Mouse (Mus musculus): ENCODE data around the gene Cdv3. TPM values are rescaled to one million over a fixed set of nuclear protein-coding genes. Genes with fewer than 3 reads are reported as not detected.
"Not testable (repeated sequence)": the region's sequence is repeated elsewhere in the genome, so short reads cannot be mapped to it uniquely, and the experiment has no call there.

Gene Cdv3
- polyA plus RNA-seq, 1 experiment from 2014 or later, result 144 TPM

GRCm38 (mm10) chr9:103360642-103361041 is 5.0 kb downstream of the Cdv3 start:
- H3K4me2 ChIP-seq, result no peak overlapping the region
- H3K4me3 ChIP-seq (ENCODE audit: low read depth, low read length), result no peak overlapping the region
- WGBS, result 90% methylated on average over 2 of the region's 2 CpGs
- no peak overlapping the region for H3K27ac ChIP-seq (ENCODE audit: low read depth, low read length)
- no peak for DNase-seq (ENCODE audit: low spot score, missing footprints)
- ATAC-seq (ENCODE audit: low FRiP score), result no peak
- H3K9ac ChIP-seq (ENCODE audit: low read length), result no peak overlapping the region
- peaks cover 4% of the 10 kb centered on the region; the same call in 1 of the 2 replicates for H3K4me1 ChIP-seq (ENCODE audit: control insufficient read depth, insufficient read depth, low read length)
- H3K9me3 ChIP-seq (ENCODE audit: control insufficient read depth, low read length), result no peaks in the 10 kb centered on the region
- peaks cover 8% of the 10 kb centered on the region for H3K36me3 ChIP-seq (ENCODE audit: control insufficient read depth, insufficient read depth, low read length)
- no peaks in the 10 kb centered on the region for H3K27me3 ChIP-seq (ENCODE audit: control insufficient read depth, insufficient read depth, low read length)

GRCm38 (mm10) chr9:103358545-103358944 is 7.1 kb downstream of the Cdv3 start:
- 89% methylated on average over 4 of the region's 4 CpGs for WGBS
- Histone ChIP-seq H3K27ac (ENCODE audit: low read depth, low read length) (no peak overlapping the region), H3K4me2 (no peak overlapping the region), H3K27me3 (ENCODE audit: control insufficient read depth, insufficient read depth, low read length) (no peaks in the 10 kb centered on the region), H3K4me1 (ENCODE audit: control insufficient read depth, insufficient read depth, low read length) (peaks cover 3% of the 10 kb centered on the region; the same call in 1 of the 2 replicates), H3K9ac (ENCODE audit: low read length) (no peak overlapping the region), H3K36me3 (ENCODE audit: control insufficient read depth, insufficient read depth, low read length) (peaks cover 8% of the 10 kb centered on the region), H3K4me3 (ENCODE audit: low read depth, low read length) (no peak overlapping the region), H3K9me3 (ENCODE audit: control insufficient read depth, low read length) (no peaks in the 10 kb centered on the region)
- no peak for ATAC-seq (ENCODE audit: low FRiP score)
- no peak for DNase-seq (ENCODE audit: low spot score, missing footprints)

- Histone ChIP-seq H3K4me1 (ENCODE audit: control insufficient read depth, insufficient read depth, low read length) (no peaks in the 10 kb centered on the region), H3K27me3 (ENCODE audit: control insufficient read depth, insufficient read depth, low read length) (no peaks in the 10 kb centered on the region), H3K9me3 (ENCODE audit: control insufficient read depth, low read length) (no peaks in the 10 kb centered on the region), H3K4me3 (ENCODE audit: low read depth, low read length) (no peak overlapping the region), H3K27ac (ENCODE audit: low read depth, low read length) (no peak overlapping the region), H3K9ac (ENCODE audit: low read length) (no peak overlapping the region), H3K4me2 (no peak overlapping the region), H3K36me3 (ENCODE audit: control insufficient read depth, insufficient read depth, low read length) (peaks cover 8% of the 10 kb centered on the region)
- ATAC-seq (ENCODE audit: low FRiP score) (no peak), DNase-seq (ENCODE audit: low spot score, missing footprints) (no peak)
Observed at GRCm38 (mm10) chr9:103357893-103358292, 7.7 kb downstream of the Cdv3 start.

GRCm38 (mm10) chr9:103353500-103354260 is 12.0 kb downstream of the Cdv3 start:
- H3K27me3 ChIP-seq (ENCODE audit: control insufficient read depth, insufficient read depth, low read length); H3K9me3 ChIP-seq (ENCODE audit: control insufficient read depth, low read length); H3K9ac ChIP-seq (ENCODE audit: low read length); H3K27ac ChIP-seq (ENCODE audit: low read depth, low read length); H3K4me2 ChIP-seq; H3K4me1 ChIP-seq (ENCODE audit: control insufficient read depth, insufficient read depth, low read length); H3K4me3 ChIP-seq (ENCODE audit: low read depth, low read length); DNase-seq (ENCODE audit: low spot score, missing footprints); ATAC-seq (ENCODE audit: low FRiP score): not testable (repeated sequence)
- peaks cover 16% of the 10 kb centered on the region for H3K36me3 ChIP-seq (ENCODE audit: control insufficient read depth, insufficient read depth, low read length)
- 89% methylated on average over 5 of the region's 7 CpGs for WGBS

- DNase-seq (ENCODE audit: low spot score, missing footprints) (no peak), ATAC-seq (ENCODE audit: low FRiP score) (no peak)
- H3K27ac ChIP-seq (ENCODE audit: low read depth, low read length), result no peak overlapping the region
- H3K4me1 ChIP-seq (ENCODE audit: control insufficient read depth, insufficient read depth, low read length), result no peaks in the 10 kb centered on the region
- peaks cover 19% of the 10 kb centered on the region; the same call in 1 of the 2 replicates for H3K36me3 ChIP-seq (ENCODE audit: control insufficient read depth, insufficient read depth, low read length)
- no peak overlapping the region for H3K9ac ChIP-seq (ENCODE audit: low read length)
- H3K4me2 ChIP-seq, result no peak overlapping the region
- no peaks in the 10 kb centered on the region for H3K9me3 ChIP-seq (ENCODE audit: control insufficient read depth, low read length)
- no peaks in the 10 kb centered on the region for H3K27me3 ChIP-seq (ENCODE audit: control insufficient read depth, insufficient read depth, low read length)
- no peak overlapping the region for H3K4me3 ChIP-seq (ENCODE audit: low read depth, low read length)
Observed at GRCm38 (mm10) chr9:103348791-103349190, 16.8 kb downstream of the Cdv3 start.

GRCm38 (mm10) chr9:103347996-103348490 is 17.6 kb downstream of the Cdv3 start:
- no peak overlapping the region for H3K9ac ChIP-seq (ENCODE audit: low read length)
- no peak for DNase-seq (ENCODE audit: low spot score, missing footprints)

GRCm38 (mm10) chr9:103347045-103347444 is 18.6 kb downstream of the Cdv3 start:
- no peak for ATAC-seq (ENCODE audit: low FRiP score)
- H3K4me1 ChIP-seq (ENCODE audit: control insufficient read depth, insufficient read depth, low read length), result no peaks in the 10 kb centered on the region
- DNase-seq (ENCODE audit: low spot score, missing footprints), result no peak
- no peaks in the 10 kb centered on the region for H3K9me3 ChIP-seq (ENCODE audit: control insufficient read depth, low read length)
- H3K27me3 ChIP-seq (ENCODE audit: control insufficient read depth, insufficient read depth, low read length), result no peaks in the 10 kb centered on the region
- no peak overlapping the region for H3K4me3 ChIP-seq (ENCODE audit: low read depth, low read length)
- peaks cover 25% of the 10 kb centered on the region; the same call in 1 of the 2 replicates for H3K36me3 ChIP-seq (ENCODE audit: control insufficient read depth, insufficient read depth, low read length)
- no peak overlapping the region for H3K9ac ChIP-seq (ENCODE audit: low read length)
- H3K27ac ChIP-seq (ENCODE audit: low read depth, low read length), result no peak overlapping the region
- H3K4me2 ChIP-seq, result no peak overlapping the region
- WGBS, result 94% methylated on average over 4 of the region's 4 CpGs

More at GRCm38 (mm10) chr9:103347996-103348490, 17.6 kb downstream of the Cdv3 start:
- Histone ChIP-seq H3K4me2 (no peak overlapping the region), H3K4me3 (ENCODE audit: low read depth, low read length) (no peak overlapping the region), H3K9me3 (ENCODE audit: control insufficient read depth, low read length) (no peaks in the 10 kb centered on the region), H3K27ac (ENCODE audit: low read depth, low read length) (no peak overlapping the region), H3K4me1 (ENCODE audit: control insufficient read depth, insufficient read depth, low read length) (no peaks in the 10 kb centered on the region), H3K36me3 (ENCODE audit: control insufficient read depth, insufficient read depth, low read length) (peaks cover 24% of the 10 kb centered on the region; the same call in 1 of the 2 replicates), H3K27me3 (ENCODE audit: control insufficient read depth, insufficient read depth, low read length) (no peaks in the 10 kb centered on the region)
- no peak for ATAC-seq (ENCODE audit: low FRiP score)
- WGBS, result 88% methylated on average over 1 of the region's 1 CpGs

- Histone ChIP-seq H3K27me3 (ENCODE audit: control insufficient read depth, insufficient read depth, low read length) (no peaks in the 10 kb centered on the region), H3K4me1 (ENCODE audit: control insufficient read depth, insufficient read depth, low read length) (no peaks in the 10 kb centered on the region), H3K9me3 (ENCODE audit: control insufficient read depth, low read length) (no peaks in the 10 kb centered on the region), H3K4me3 (ENCODE audit: low read depth, low read length) (no peak overlapping the region), H3K27ac (ENCODE audit: low read depth, low read length) (no peak overlapping the region), H3K9ac (ENCODE audit: low read length) (no peak overlapping the region), H3K36me3 (ENCODE audit: control insufficient read depth, insufficient read depth, low read length) (peaks cover 34% of the 10 kb centered on the region), H3K4me2 (no peak overlapping the region)
- DNase-seq (ENCODE audit: low spot score, missing footprints) (no peak), ATAC-seq (ENCODE audit: low FRiP score) (no peak)
Observed at GRCm38 (mm10) chr9:103336912-103337311, 28.7 kb downstream of the Cdv3 start.

GRCm38 (mm10) chr9:103332663-103333062 is 33.0 kb downstream of the Cdv3 start:
- DNase-seq (ENCODE audit: low spot score, missing footprints) (no peak), ATAC-seq (ENCODE audit: low FRiP score) (no peak)
- Histone ChIP-seq H3K4me1 (ENCODE audit: control insufficient read depth, insufficient read depth, low read length) (no peaks in the 10 kb centered on the region), H3K27ac (ENCODE audit: low read depth, low read length) (no peak overlapping the region), H3K27me3 (ENCODE audit: control insufficient read depth, insufficient read depth, low read length) (no peaks in the 10 kb centered on the region), H3K4me3 (ENCODE audit: low read depth, low read length) (no peak overlapping the region), H3K36me3 (ENCODE audit: control insufficient read depth, insufficient read depth, low read length) (peaks cover 49% of the 10 kb centered on the region), H3K4me2 (no peak overlapping the region), H3K9ac (ENCODE audit: low read length) (no peak overlapping the region), H3K9me3 (ENCODE audit: control insufficient read depth, low read length) (no peaks in the 10 kb centered on the region)
- 92% methylated on average over 6 of the region's 6 CpGs for WGBS

All from midbrain, embryonic 11.5 days (tissue).